Mouse (Mus musculus) cerebellum, adult 9-10 months (tissue): ENCODE results near the gene Arf3.
"Not testable (repeated sequence)": the region's sequence is repeated elsewhere in the genome, so short reads cannot be mapped to it uniquely, and the experiment has no call there.

Source experiments
- DNase-seq: peaks from one replicate; pipeline ENCODE4 v3.0.0; 2022

Gene Arf3

GRCm38 (mm10) chr15:98762670-98763529 is at the start of gene Arf3:
Gene Arf3 (minus strand): TSS chr15:98763214.
- DNase-seq = peak; percentile 91

GRCm38 (mm10) chr15:98810212-98810611 is 47.2 kb upstream of the Arf3 start:
- not testable (repeated sequence) for DNase-seq

- no peak for DNase-seq
These were observed 46.4 kb upstream of the Arf3 start, which contains the start of gene Ddn for GRCm38 (mm10) chr15:98809390-98809789. Gene Ddn (minus strand): TSS chr15:98809490.

- DNase-seq = no peak
These were observed 45.7 kb upstream of the Arf3 start for GRCm38 (mm10) chr15:98808651-98809134.

GRCm38 (mm10) chr15:98807895-98808650 is 45.1 kb upstream of the Arf3 start:
- DNase-seq = no peak

- no peak for DNase-seq
These were observed 44.1 kb upstream of the Arf3 start for GRCm38 (mm10) chr15:98806809-98807770.

GRCm38 (mm10) chr15:98806071-98806808 is 43.2 kb upstream of the Arf3 start:
- DNase-seq = no peak

- DNase-seq = peak; percentile 51
These were observed 42.5 kb upstream of the Arf3 start for GRCm38 (mm10) chr15:98805324-98806040.

GRCm38 (mm10) chr15:98804054-98804453 is 41.0 kb upstream of the Arf3 start:
- DNase-seq = peak; percentile 89

GRCm38 (mm10) chr15:98802926-98803325 is 39.9 kb upstream of the Arf3 start:
- DNase-seq = no peak

GRCm38 (mm10) chr15:98799396-98799795 is 36.4 kb upstream of the Arf3 start:
- peak; percentile 76 for DNase-seq

GRCm38 (mm10) chr15:98798903-98799302 is 35.9 kb upstream of the Arf3 start:
- no peak for DNase-seq

GRCm38 (mm10) chr15:98797835-98798492 is 35.0 kb upstream of the Arf3 start:
- no peak for DNase-seq

- no peak for DNase-seq
These were observed 34.0 kb upstream of the Arf3 start for GRCm38 (mm10) chr15:98796803-98797595.

- DNase-seq = no peak
These were observed 30.2 kb upstream of the Arf3 start for GRCm38 (mm10) chr15:98793141-98793698.

- no peak for DNase-seq
These were observed 29.4 kb upstream of the Arf3 start for GRCm38 (mm10) chr15:98792233-98793020.

- no peak for DNase-seq
These were observed 28.8 kb upstream of the Arf3 start for GRCm38 (mm10) chr15:98791771-98792170.

GRCm38 (mm10) chr15:98791221-98791620 is 28.2 kb upstream of the Arf3 start:
- no peak for DNase-seq
